Mouse (Mus musculus): Measurements from ENCODE around the gene Tmprss9. TPM values are rescaled to one million over a fixed set of nuclear protein-coding genes. Genes with fewer than 3 reads are reported as not detected.

Tmprss9 gene
- 19.4 and 39.8 TPM in 2 replicates for polyA plus RNA-seq (2012; rRNA removed)

DNA sequence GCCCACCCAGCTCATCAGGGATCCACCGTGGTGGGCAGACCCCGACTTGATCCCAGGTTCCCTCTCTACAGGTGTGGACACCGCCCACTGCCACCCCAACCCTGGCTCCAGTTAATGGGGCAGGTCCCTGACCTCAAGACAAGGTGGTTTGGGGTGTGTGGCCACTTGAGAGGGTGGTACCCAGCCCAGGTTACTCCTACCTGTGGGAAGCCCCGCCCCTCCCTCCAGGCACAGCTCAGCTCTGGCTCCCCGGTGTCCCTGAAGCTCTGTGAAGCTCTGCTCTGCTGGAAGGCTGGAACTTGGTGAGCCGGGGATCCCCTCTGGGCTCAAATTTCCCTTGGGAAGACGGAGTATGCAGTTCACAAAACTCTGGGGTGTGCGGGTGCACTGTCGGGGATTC, at the start of gene Tmprss9:
Gene Tmprss9 (plus strand): TSS at position 268 of the 400 bp plus-strand sequence.

GRCm38 (mm10) chr10:80826151-80827062, 45.2 kb upstream of the Tmprss9 start, which contains the start of gene Oaz1:
TSS of gene Oaz1 (plus strand) at chr10:80826656.

GRCm38 (mm10) chr10:80843931-80844547, 27.6 kb upstream of the Tmprss9 start, which contains the start of gene Lingo3:
TSS of gene Lingo3 (minus strand) at chr10:80844039.

DNA sequence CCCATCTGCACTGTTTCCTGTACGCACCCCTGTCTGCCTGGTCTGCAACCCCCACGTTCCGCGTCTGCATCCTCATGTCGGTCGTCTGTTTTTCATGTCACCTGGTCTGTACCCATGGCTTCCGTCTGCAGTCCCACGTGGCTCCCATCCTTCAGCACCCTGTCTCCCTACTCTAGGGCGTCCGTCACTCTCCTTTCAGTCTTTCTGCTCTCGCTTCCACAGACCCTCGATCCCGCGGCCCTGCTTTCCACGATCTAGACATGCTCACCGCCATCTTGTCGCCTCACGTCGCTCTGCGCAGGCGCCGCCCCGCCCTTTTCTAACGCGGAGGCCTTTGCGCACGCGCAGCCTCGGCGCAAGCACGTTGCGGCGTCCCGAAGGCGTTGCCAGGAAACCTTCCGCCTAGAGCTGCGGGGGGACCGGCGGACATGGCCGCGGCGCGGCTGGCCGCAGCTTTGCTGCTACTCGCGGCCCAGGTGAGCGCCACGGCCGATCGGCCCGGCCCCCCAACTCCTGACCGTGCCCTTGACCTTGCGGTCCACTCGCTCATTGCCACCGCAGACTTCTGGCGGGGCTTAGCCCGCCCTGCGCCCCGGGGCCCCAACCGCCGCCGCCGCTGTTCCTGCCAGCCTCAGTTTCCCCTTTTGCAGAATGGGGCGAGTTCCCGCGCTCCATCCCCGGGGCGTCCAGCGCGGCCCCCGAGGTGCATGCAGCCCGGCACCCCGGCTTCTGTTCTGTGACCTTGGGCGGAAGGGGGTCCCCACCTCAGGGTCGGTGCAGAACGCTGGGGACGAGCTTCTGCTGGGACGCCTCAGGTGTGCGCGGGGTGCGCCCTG, 16.5 kb upstream of the Tmprss9 start, which contains the start of the genes Lsm7 and Sppl2b:
Gene Lsm7 (minus strand): TSS at position 297 of the 836 bp plus-strand sequence.
Gene Sppl2b (plus strand): TSS at position 363 of the 836 bp plus-strand sequence.

GRCm38 (mm10) chr10:80900318-80901247, 28.9 kb downstream of the Tmprss9 start, which contains the start of gene Timm13:
TSS of gene Timm13 (minus strand) at chr10:80900969.

DNA sequence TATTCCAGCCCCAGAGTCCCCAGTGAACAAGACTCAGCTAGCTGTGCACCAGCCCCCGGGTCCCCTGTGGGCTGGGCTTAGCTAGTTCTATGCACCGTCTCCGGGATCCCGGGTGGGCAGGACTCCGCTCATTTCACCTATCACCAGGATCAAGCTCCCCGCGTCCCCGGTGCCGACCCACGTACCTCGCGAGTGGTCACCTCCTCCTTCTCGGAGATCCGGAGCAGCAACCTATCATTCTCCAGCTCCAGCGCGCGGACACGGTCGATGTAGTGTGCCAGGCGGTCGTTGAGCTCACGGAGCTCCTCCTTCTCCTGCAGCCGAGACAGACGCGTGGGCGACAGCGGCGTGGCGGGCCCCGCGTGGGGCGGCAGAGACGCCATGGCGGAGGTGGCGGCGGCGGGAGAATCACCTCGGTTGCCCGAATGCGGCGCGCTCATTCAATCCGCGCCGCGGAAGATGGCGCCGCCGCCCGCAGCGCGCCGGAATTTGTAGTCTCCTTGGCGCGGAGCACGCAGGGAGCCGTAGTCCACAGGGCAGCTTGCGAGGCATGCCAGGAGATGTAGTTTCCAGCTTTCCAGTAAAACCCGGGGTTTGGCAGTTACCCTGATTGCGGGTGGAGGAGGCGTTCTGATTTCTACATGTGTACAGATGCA, 46.3 kb downstream of the Tmprss9 start, which contains the start of gene Lmnb2:
Gene Lmnb2 (minus strand): TSS at position 467 of the 656 bp plus-strand sequence.

DNA sequence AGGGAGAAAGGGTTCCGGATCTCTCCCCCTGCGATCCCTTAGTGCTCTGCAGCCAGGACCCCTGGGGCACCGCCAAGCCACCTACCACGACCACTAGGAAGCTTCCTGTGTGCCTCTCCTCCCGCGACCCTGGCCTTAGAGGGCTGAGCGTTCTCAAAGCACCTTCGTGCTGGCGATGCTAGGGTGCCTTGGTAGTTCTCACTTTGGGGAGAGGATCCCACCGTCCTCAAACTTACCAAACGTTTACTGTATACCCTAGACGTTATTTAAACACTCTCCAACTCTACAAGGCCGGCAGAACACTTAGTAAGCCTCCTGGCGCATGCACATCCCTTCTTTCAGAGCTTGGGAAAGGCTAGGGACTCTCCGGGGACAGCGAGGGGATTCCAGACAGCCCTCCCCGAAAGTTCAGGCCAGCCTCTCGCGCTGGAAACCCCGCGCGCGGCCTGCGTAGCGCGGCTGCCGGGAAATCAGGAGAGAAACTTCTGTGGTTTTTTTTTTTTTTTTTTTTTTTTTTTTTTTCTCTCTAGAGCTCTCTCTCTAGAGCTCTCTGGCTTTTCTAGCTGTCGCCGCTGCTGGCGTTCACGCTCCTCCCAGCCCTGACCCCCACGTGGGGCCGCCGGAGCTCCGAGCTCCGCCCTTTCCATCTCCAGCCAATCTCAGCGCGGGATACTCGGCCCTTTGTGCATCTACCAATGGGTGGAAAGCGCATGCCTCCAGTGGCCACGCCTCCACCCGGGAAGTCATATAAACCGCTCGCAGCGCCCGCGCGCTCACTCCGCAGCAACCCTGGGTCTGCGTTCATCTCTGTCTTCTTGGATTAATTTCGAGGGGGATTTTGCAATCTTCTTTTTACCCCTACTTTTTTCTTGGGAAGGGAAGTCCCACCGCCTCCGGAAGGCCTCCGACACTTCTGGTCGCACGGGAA, 57.9 kb downstream of the Tmprss9 start, which contains the start of gene Gadd45b:
Gene Gadd45b (plus strand): TSS at position 775 of the 928 bp plus-strand sequence.

Other genes starting within 250 kb of the Tmprss9 start
- 114 and 151 TPM in 2 replicates for gene Csnk1g2, start 249.0 kb upstream of the Tmprss9 start, polyA plus RNA-seq (2012; rRNA removed)
- 38.9 and 41.5 TPM in 2 replicates for gene Btbd2, start 214.8 kb upstream of the Tmprss9 start, polyA plus RNA-seq (2012; rRNA removed)
- gene Mknk2, start 193.7 kb upstream of the Tmprss9 start, polyA plus RNA-seq (2012; rRNA removed), result 165 and 210 TPM in 2 replicates
- 15.0 and 20.9 TPM in 2 replicates for gene Mob3a, start 169.9 kb upstream of the Tmprss9 start, polyA plus RNA-seq (2012; rRNA removed)
- gene Izumo4, start 169.7 kb upstream of the Tmprss9 start, polyA plus RNA-seq (2012; rRNA removed), result 30.1 and 36.5 TPM in 2 replicates
- gene Ap3d1, start 129.6 kb upstream of the Tmprss9 start, polyA plus RNA-seq (2012; rRNA removed), result 53.8 and 63.4 TPM in 2 replicates
- gene Dot1l, start 116.6 kb upstream of the Tmprss9 start, polyA plus RNA-seq (2012; rRNA removed), result 20.4 and 21.6 TPM in 2 replicates
- 28.3 and 33.0 TPM in 2 replicates for gene Sf3a2, start 73.7 kb upstream of the Tmprss9 start, polyA plus RNA-seq (2012; rRNA removed)
- 26.0 and 33.2 TPM in 2 replicates for gene Plekhj1, start 73.2 kb upstream of the Tmprss9 start, polyA plus RNA-seq (2012; rRNA removed)
- 11.5 and 23.8 TPM in 2 replicates for gene Amh, start 66.6 kb upstream of the Tmprss9 start, polyA plus RNA-seq (2012; rRNA removed)
- 2.5 and 3.3 TPM in 2 replicates for gene Jsrp1, start 58.4 kb upstream of the Tmprss9 start, polyA plus RNA-seq (2012; rRNA removed)
- 614 and 821 TPM in 2 replicates for gene Oaz1, start 45.2 kb upstream of the Tmprss9 start, polyA plus RNA-seq (2012; rRNA removed)
- gene Lingo3, start 27.8 kb upstream of the Tmprss9 start, polyA plus RNA-seq (2012; rRNA removed), result 0.53 and 0.84 TPM in 2 replicates
- gene Lsm7, start 16.6 kb upstream of the Tmprss9 start, polyA plus RNA-seq (2012; rRNA removed), result 58.8 and 71.4 TPM in 2 replicates
- gene Sppl2b, start 16.6 kb upstream of the Tmprss9 start, polyA plus RNA-seq (2012; rRNA removed), result 48.6 and 56.7 TPM in 2 replicates
- gene Timm13, start 29.1 kb downstream of the Tmprss9 start, polyA plus RNA-seq (2012; rRNA removed), result 106 and 120 TPM in 2 replicates
- gene Lmnb2, start 46.4 kb downstream of the Tmprss9 start, polyA plus RNA-seq (2012; rRNA removed), result 15.5 and 17.3 TPM in 2 replicates
- gene Gadd45b, start 58.2 kb downstream of the Tmprss9 start, polyA plus RNA-seq (2012; rRNA removed), result 13.8 and 21.5 TPM in 2 replicates
- 0.71 and 1.1 TPM in 2 replicates for gene Gng7, start 143.1 kb downstream of the Tmprss9 start, polyA plus RNA-seq (2012; rRNA removed)
- 0.29 and 0.37 TPM in 2 replicates for gene Diras1, start 153.8 kb downstream of the Tmprss9 start, polyA plus RNA-seq (2012; rRNA removed)
- 18.5 and 21.8 TPM in 2 replicates for gene Slc39a3, start 165.6 kb downstream of the Tmprss9 start, polyA plus RNA-seq (2012; rRNA removed)
- 106 and 140 TPM in 2 replicates for gene Sgta, start 188.3 kb downstream of the Tmprss9 start, polyA plus RNA-seq (2012; rRNA removed)
- gene Thop1, start 198.2 kb downstream of the Tmprss9 start, polyA plus RNA-seq (2012; rRNA removed), result 63.0 and 106 TPM in 2 replicates
- gene Creb3l3, start 227.0 kb downstream of the Tmprss9 start, polyA plus RNA-seq (2012; rRNA removed), result 2.0 and 3.8 TPM in 2 replicates
- gene Map2k2, start 234.1 kb downstream of the Tmprss9 start, polyA plus RNA-seq (2012; rRNA removed), result 190 and 419 TPM in 2 replicates